Mouse (Mus musculus) hindbrain, embryonic 15.5 days (tissue): ENCODE measurements around the gene Nudt16l1. TPM values are rescaled to one million over a fixed set of nuclear protein-coding genes. Genes with fewer than 3 reads are reported as not detected.

Experiments
- ATAC-seq: fragments of 200-750 bp; cut with Nextera tagmentation; 2 replicates; pipeline ENCODE4 v1.8.0; 2017; ENCODE audit warnings: low read depth, moderate number of reproducible peaks, moderate TSS enrichment; ENCODE audit not compliant: low FRiP score
- H3K27ac ChIP-seq: fragments of 300-500 bp; sonication (generic); replicated peaks from 2 replicates; pipeline ENCODE4 v1.5.1; 2015; ENCODE audit warnings: mild to moderate bottlenecking, inconsistent platforms
- H3K27me3 ChIP-seq: fragments of 300-500 bp; sonication (generic); 2 replicates; pipeline ENCODE4 v1.6.1; 2015; ENCODE audit warnings: control low read depth, inconsistent platforms
- H3K36me3 ChIP-seq: fragments of 300-500 bp; sonication (generic); 2 replicates; pipeline ENCODE4 v1.6.1; 2015; ENCODE audit warnings: control low read depth, inconsistent platforms
- H3K4me1 ChIP-seq: fragments of 300-500 bp; sonication (generic); replicated peaks from 2 replicates; pipeline ENCODE4 v1.6.1; 2015; ENCODE audit warnings: control low read depth, inconsistent platforms
- H3K4me2 ChIP-seq: fragments of 300-500 bp; sonication (generic); 2 replicates; pipeline ENCODE4 v1.6.1; 2015; ENCODE audit warnings: moderate library complexity, mild to moderate bottlenecking, inconsistent platforms
- H3K4me3 ChIP-seq: fragments of 300-500 bp; sonication (generic); 2 replicates; pipeline ENCODE4 v1.5.1; 2015; ENCODE audit warnings: mild to moderate bottlenecking, inconsistent platforms
- H3K9ac ChIP-seq: fragments of 300-500 bp; sonication (generic); 2 replicates; pipeline ENCODE4 v1.6.1; 2015; ENCODE audit warnings: inconsistent platforms
- H3K9me3 ChIP-seq: fragments of 300-500 bp; sonication (generic); 2 replicates; pipeline ENCODE4 v1.6.1; 2016; ENCODE audit warnings: control low read depth, inconsistent platforms
- WGBS: fragments of 180-500 bp; shearing (Covaris S2); methylation state at CpG from one replicate; pipeline ENCODE4 v1.1.7; 2015; 5-methylcytosine and 5-hydroxymethylcytosine counted together
- polyA plus RNA-seq: library from polyadenylated mRNA; unstranded; fragments of >200 nt; fragmentation: Nextera tagmentation; extraction: Ambion mirVana; gene quantifications from 2 replicates; pipeline ENCODE4 v1.2.1, GENCODE M21; 2015

Nudt16l1 gene
- polyA plus RNA-seq, 1 experiment from 2014 or later = 130 TPM

- H3K4me2 ChIP-seq = no peak overlapping the region
- no peak for ATAC-seq
- H3K27me3 ChIP-seq = no peaks in the 10 kb centered on the region
- 83% methylated on average over 2 of the region's 2 CpGs for WGBS
- H3K9ac ChIP-seq = no peak overlapping the region
- H3K4me1 ChIP-seq = no peaks in the 10 kb centered on the region
- no peak overlapping the region for H3K27ac ChIP-seq
- peaks cover 56% of the 10 kb centered on the region for H3K36me3 ChIP-seq
- H3K9me3 ChIP-seq = no peaks in the 10 kb centered on the region
- no peak overlapping the region for H3K4me3 ChIP-seq
Observed at GRCm38 (mm10) chr16:4916608-4917007, 22.0 kb upstream of the Nudt16l1 start.

- Histone ChIP-seq H3K9ac (no peak overlapping the region), H3K27me3 (no peaks in the 10 kb centered on the region), H3K4me1 (no peaks in the 10 kb centered on the region), H3K4me3 (no peak overlapping the region), H3K36me3 (peaks cover 74% of the 10 kb centered on the region), H3K27ac (no peak overlapping the region), H3K9me3 (no peaks in the 10 kb centered on the region), H3K4me2 (no peak overlapping the region)
- 87% methylated on average over 4 of the region's 4 CpGs for WGBS
- ATAC-seq = no peak
Observed at GRCm38 (mm10) chr16:4920556-4920955, 18.0 kb upstream of the Nudt16l1 start.

GRCm38 (mm10) chr16:4922481-4922880 is 16.1 kb upstream of the Nudt16l1 start:
- H3K27me3 ChIP-seq = no peaks in the 10 kb centered on the region
- H3K4me3 ChIP-seq = no peak overlapping the region
- H3K4me2 ChIP-seq = no peak overlapping the region
- no peaks in the 10 kb centered on the region for H3K4me1 ChIP-seq
- no peak overlapping the region for H3K9ac ChIP-seq
- no peak overlapping the region for H3K27ac ChIP-seq
- no peak for ATAC-seq
- peaks cover 78% of the 10 kb centered on the region for H3K36me3 ChIP-seq
- WGBS = 95% methylated on average over 6 of the region's 6 CpGs
- no peaks in the 10 kb centered on the region for H3K9me3 ChIP-seq

GRCm38 (mm10) chr16:4923996-4924395 is 14.6 kb upstream of the Nudt16l1 start:
- no peaks in the 10 kb centered on the region for H3K27me3 ChIP-seq
- no peak overlapping the region for H3K4me3 ChIP-seq
- H3K9ac ChIP-seq = no peak overlapping the region
- WGBS = 90% methylated on average over 5 of the region's 5 CpGs
- no peak for ATAC-seq
- no peak overlapping the region for H3K4me2 ChIP-seq
- no peaks in the 10 kb centered on the region for H3K4me1 ChIP-seq
- no peaks in the 10 kb centered on the region for H3K9me3 ChIP-seq
- no peak overlapping the region for H3K27ac ChIP-seq
- H3K36me3 ChIP-seq = peaks cover 81% of the 10 kb centered on the region

- 95% methylated on average over 7 of the region's 7 CpGs for WGBS
- H3K36me3 ChIP-seq = peaks cover 96% of the 10 kb centered on the region
- no peaks in the 10 kb centered on the region for H3K9me3 ChIP-seq
- H3K4me2 ChIP-seq = no peak overlapping the region
- H3K4me3 ChIP-seq = no peak overlapping the region
- no peak overlapping the region for H3K27ac ChIP-seq
- no peak overlapping the region for H3K9ac ChIP-seq
- no peaks in the 10 kb centered on the region for H3K4me1 ChIP-seq
- H3K27me3 ChIP-seq = no peaks in the 10 kb centered on the region
- ATAC-seq = no peak
Observed at GRCm38 (mm10) chr16:4927967-4928366, 10.6 kb upstream of the Nudt16l1 start.

GRCm38 (mm10) chr16:4928474-4928873 is 10.1 kb upstream of the Nudt16l1 start:
- Histone ChIP-seq H3K27ac (no peak overlapping the region), H3K4me3 (no peak overlapping the region), H3K4me2 (no peak overlapping the region), H3K4me1 (no peaks in the 10 kb centered on the region), H3K27me3 (no peaks in the 10 kb centered on the region), H3K9me3 (no peaks in the 10 kb centered on the region), H3K36me3 (peaks cover 96% of the 10 kb centered on the region), H3K9ac (no peak overlapping the region)
- 94% methylated on average over 2 of the region's 2 CpGs for WGBS
- no peak for ATAC-seq

GRCm38 (mm10) chr16:4932429-4932828 is 6.1 kb upstream of the Nudt16l1 start:
- Histone ChIP-seq H3K27ac (no peak overlapping the region), H3K4me3 (no peak overlapping the region), H3K4me1 (no peaks in the 10 kb centered on the region), H3K4me2 (no peak overlapping the region), H3K27me3 (no peaks in the 10 kb centered on the region), H3K36me3 (peaks cover 95% of the 10 kb centered on the region), H3K9ac (no peak overlapping the region), H3K9me3 (no peaks in the 10 kb centered on the region)
- peak; percentile 42; the same call in 1 of the 2 replicates for ATAC-seq
- WGBS = 74% methylated on average over 3 of the region's 3 CpGs

GRCm38 (mm10) chr16:4935430-4935829 is 3.1 kb upstream of the Nudt16l1 start:
- Histone ChIP-seq H3K9me3 (no peaks in the 10 kb centered on the region), H3K27ac (no peak overlapping the region), H3K4me1 (peaks cover 17% of the 10 kb centered on the region), H3K36me3 (peaks cover 71% of the 10 kb centered on the region), H3K27me3 (no peaks in the 10 kb centered on the region), H3K4me2 (no peak overlapping the region), H3K4me3 (no peak overlapping the region), H3K9ac (no peak overlapping the region)
- no peak for ATAC-seq
- WGBS = 97% methylated on average over 31 of the region's 31 CpGs

GRCm38 (mm10) chr16:4935931-4936703 is 2.4 kb upstream of the Nudt16l1 start:
- Histone ChIP-seq H3K4me2 (no peak overlapping the region), H3K9me3 (no peaks in the 10 kb centered on the region), H3K27me3 (no peaks in the 10 kb centered on the region), H3K9ac (no peak overlapping the region), H3K4me3 (no peak overlapping the region), H3K27ac (0 out of 2 replicates have a peak overlapping the region, but pooled peaks have one; percentile 23), H3K4me1 (peaks cover 22% of the 10 kb centered on the region), H3K36me3 (peaks cover 71% of the 10 kb centered on the region)
- ATAC-seq = no peak
- 88% methylated on average over 10 of the region's 10 CpGs for WGBS

- Histone ChIP-seq H3K9me3 (no peaks in the 10 kb centered on the region), H3K4me2 (no peak overlapping the region), H3K36me3 (peaks cover 71% of the 10 kb centered on the region), H3K27ac (no peak overlapping the region), H3K4me3 (no peak overlapping the region), H3K9ac (no peak overlapping the region), H3K27me3 (no peaks in the 10 kb centered on the region), H3K4me1 (peaks cover 22% of the 10 kb centered on the region)
- 90% methylated on average over 8 of the region's 8 CpGs for WGBS
- ATAC-seq = peak; percentile 4; the same call in 1 of the 2 replicates
Observed at GRCm38 (mm10) chr16:4937351-4938190, 990 bp upstream of the Nudt16l1 start.

GRCm38 (mm10) chr16:4938989-4939388 is 428 bp downstream of the Nudt16l1 start:
- H3K9ac ChIP-seq = peak overlapping the region; percentile 99
- peak overlapping the region; percentile 91 for H3K27ac ChIP-seq
- WGBS = under 1% methylated on average over 28 of the region's 28 CpGs
- peaks cover 22% of the 10 kb centered on the region for H3K4me1 ChIP-seq
- H3K4me2 ChIP-seq = peak overlapping the region; percentile 96
- no peaks in the 10 kb centered on the region for H3K9me3 ChIP-seq
- peak overlapping the region; percentile 92 for H3K4me3 ChIP-seq
- peaks cover 69% of the 10 kb centered on the region for H3K36me3 ChIP-seq
- peak; percentile 95 for ATAC-seq
- H3K27me3 ChIP-seq = no peaks in the 10 kb centered on the region

GRCm38 (mm10) chr16:4939412-4939811 is 851 bp downstream of the Nudt16l1 start:
- H3K9me3 ChIP-seq = no peaks in the 10 kb centered on the region
- peak; percentile 64 for ATAC-seq
- H3K27ac ChIP-seq = peak overlapping the region; percentile 91
- H3K9ac ChIP-seq = peak overlapping the region; percentile 99
- H3K27me3 ChIP-seq = no peaks in the 10 kb centered on the region
- H3K4me1 ChIP-seq = peaks cover 22% of the 10 kb centered on the region
- peaks cover 65% of the 10 kb centered on the region for H3K36me3 ChIP-seq
- WGBS = 2% methylated on average over 16 of the region's 16 CpGs
- peak overlapping the region; percentile 96 for H3K4me2 ChIP-seq
- H3K4me3 ChIP-seq = peak overlapping the region; percentile 92
